Mouse (Mus musculus): ENCODE results near the gene Fibp. TPM values are rescaled to one million over a fixed set of nuclear protein-coding genes. Genes with fewer than 3 reads are reported as not detected.

Gene Fibp
- polyA plus RNA-seq (2014; fragmentation: Illumina TruSeq; extraction: RNeasy Lipid Tissue Mini Kit (QIAGEN cat#74804); ENCODE audit: low read depth, low replicate concordance): 5.7 TPM

DNA sequence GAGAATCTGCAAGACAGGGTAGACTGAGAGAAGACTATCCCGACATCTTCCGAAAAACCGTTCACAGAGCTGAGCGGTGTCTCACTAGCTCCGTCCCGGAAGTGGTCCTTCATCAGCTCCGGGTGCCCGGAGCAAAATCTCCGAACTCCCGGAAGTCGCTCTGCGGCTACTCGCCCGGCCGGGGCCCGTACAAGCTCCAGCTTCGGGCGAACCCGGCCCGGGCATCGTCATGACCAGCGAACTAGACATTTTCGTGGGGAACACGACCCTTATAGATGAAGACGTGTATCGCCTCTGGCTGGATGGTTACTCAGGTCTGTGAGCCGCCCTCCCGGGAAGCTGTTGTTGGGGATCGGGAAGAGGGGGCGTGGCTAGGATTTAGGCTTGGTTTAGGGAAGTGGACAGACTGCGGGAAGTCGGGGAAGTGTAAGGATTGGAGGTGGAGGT is at the start of gene Fibp:
Fibp (plus strand) TSS at position 151 of the 447 bp plus-strand sequence.

DNA sequence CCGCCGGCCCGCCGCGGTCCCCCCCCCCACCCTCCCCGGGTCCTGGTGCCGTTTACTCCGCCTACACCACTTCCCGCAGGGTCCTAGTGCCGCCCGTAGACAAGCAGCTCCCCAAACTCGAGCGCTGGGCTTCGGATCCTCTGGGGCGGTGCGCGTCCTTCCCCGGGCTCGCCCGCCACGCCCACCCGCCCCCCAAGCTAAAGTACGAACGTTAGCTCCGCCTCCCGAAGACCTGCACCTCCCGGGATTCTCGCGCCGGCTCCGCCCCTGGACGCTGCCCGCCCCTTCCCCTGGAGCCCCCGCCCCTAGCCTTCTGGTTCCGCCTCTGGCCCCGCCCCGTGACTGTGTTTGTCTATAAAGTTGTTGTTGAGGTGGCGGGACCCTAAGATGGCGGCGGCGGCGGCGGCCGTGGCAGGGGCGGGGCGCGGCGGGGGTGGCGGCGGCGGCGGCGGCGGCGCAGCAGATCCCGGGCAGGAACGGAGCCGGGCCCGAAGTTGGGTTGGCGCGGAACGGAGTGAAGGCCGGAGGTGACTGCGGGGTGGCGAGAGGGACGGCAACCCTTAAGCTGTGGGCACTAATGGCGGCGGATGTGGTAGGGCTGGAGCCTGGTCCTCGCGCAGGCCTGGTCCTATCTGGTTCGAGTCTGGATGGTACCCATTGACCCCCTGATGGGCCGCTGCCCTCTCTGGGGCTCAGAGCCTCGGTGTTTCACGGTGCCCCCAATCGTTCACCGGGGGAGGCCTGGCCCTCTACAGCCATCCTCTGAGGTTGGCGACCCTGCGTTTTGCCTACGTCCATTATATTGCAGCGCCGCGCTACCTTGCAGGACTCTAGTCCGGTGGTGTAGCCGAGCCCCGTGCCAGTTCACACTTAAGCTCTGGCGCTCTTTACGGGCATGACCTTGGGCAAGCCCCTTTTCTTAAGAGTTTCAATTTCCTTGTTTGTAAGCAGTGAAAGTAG is 35.4 kb upstream of the Fibp start, which contains the start of the genes Drap1 and AI837181:
Drap1 (minus strand) TSS at position 198 of the 960 bp plus-strand sequence.
AI837181 (plus strand) TSS at position 363 of the 960 bp plus-strand sequence.

DNA sequence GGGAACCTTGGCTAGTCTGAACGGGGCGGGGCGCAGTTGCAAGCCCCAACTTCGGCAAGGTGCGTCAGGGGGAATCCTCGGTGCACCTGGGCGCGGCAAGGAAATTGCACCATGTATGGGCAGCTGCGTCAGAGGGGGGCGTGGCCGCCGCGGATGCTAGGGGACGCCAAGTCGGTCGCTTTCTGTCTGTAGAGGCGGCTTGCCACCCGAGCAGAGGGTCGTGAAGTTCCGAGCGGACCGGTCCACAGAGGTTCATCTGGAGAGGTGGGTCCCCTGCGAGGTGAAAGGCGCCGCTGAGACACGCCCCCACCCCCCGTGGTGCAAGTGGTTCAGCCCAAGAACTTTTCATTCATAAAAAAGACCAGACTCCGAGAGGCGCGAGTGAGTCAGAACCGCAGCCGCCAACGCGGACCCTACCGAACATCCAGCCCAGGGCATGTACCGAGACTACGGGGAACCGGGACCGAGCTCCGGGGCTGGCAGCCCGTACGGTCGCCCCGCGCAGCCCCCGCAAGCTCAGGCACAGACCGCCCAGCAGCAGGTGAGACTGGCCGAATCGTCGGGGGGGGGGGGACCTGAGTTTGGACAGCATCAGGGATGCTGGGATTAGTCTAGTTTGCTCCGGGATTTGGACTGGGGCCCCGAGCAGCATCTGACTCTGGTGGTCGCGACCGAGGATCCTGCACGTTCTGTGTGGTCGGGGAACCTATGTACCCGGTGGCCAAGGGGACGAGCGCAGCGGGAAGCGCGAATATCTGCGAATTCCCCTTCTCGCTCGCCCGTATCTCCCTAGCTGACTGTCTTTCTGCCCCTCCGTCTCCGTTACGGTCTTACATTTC is 12.7 kb upstream of the Fibp start, which contains the start of gene Fosl1:
Fosl1 (plus strand) TSS at position 33 of the 839 bp plus-strand sequence.

GRCm38 (mm10) chr19:5457746-5458442 is 2.5 kb upstream of the Fibp start, which contains the start of gene Ccdc85b:
Ccdc85b (minus strand) TSS chr19:5457894.

GRCm38 (mm10) chr19:5468374-5468773 is 8.0 kb downstream of the Fibp start, which contains the start of gene Ctsw:
Ctsw (minus strand) TSS chr19:5468507.

DNA sequence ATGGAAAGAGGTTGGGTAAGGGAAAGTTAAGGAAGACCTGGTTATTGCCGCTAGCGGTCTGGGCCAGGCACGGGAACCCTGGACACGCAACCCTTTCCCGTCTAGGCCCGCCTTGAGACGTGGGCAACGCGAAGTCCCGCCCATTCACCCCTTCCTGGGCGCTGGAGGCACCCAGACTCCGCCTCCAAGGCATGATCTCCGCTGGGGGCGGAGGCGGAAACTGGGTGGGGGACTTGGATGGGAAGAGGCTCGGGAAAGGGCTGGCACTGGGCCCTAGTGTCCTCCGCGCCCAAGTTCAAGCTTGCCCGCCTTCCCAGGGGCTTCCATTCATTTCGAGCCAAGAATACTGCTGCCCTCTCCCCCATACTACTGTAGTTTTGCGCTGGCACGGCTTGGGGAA is 13.3 kb downstream of the Fibp start, which contains the start of gene Efemp2:
Efemp2 (plus strand) TSS at position 235 of the 400 bp plus-strand sequence.

GRCm38 (mm10) chr19:5487768-5488550 is 27.5 kb downstream of the Fibp start, which contains the start of gene Mus81:
Mus81 (minus strand) TSS chr19:5488402.

DNA sequence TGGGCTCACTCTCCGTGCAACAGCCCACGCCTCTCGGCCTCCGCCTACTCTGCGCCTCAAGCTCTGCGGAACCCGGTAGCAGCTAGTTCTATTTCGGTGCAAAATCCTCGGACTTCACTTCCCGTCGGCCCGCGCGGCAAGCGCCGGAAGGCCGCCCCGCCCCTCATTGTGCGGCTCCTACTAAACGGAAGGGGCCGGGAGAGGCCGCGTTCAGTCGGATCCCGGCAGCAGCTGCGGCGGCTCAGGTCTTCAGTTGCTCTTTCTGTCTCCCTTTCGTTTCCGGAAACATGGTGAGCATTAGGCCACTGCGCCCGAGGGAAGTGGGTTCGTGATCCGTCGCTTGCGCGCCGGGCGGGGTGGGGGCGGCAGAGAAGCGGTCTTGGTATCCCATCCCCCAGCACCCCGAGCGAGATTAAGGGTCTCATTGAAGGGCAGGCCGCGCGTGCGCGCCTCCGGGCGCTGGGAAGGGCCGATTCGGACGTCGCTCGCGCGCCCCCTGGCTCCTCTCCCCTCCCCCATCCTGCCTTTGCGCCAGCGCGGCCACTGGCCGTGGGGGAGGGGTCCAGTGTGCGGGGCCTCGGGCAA is 30.0 kb downstream of the Fibp start, which contains the start of gene Cfl1:
Cfl1 (plus strand) TSS at position 143 of the 585 bp plus-strand sequence.

DNA sequence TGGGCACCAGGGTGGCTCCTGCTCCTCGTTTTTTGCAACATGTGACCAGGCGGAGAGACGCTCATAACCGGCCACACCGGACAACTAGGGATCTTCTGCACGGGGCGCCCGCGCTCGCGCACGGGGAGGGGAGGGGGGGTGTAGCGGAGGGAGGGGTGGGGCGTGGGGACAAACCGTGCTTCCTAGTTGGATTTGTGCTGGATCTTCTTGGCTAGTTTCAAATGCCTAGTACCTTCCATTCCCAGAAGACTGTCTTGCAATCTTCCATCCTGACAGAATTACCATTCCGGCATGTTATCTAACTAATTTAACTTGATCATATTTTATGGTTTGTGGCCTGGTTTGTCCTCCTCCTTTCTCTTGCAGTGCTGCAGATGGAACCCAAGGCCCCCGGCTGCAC is 43.3 kb downstream of the Fibp start, which contains the start of gene 1700020D05Rik:
1700020D05Rik (minus strand) TSS at position 101 of the 400 bp plus-strand sequence.

GRCm38 (mm10) chr19:5510031-5511026 is 49.9 kb downstream of the Fibp start, which contains the start of gene Snx32:
Snx32 (minus strand) TSS chr19:5510538.

Other genes with a start within 250 kb of the Fibp start
- 3.0 TPM for gene Pacs1, start 187.5 kb upstream of the Fibp start, polyA plus RNA-seq (2014; fragmentation: Illumina TruSeq; extraction: RNeasy Lipid Tissue Mini Kit (QIAGEN cat#74804); ENCODE audit: low read depth, low replicate concordance)
- gene Sf3b2, start 165.2 kb upstream of the Fibp start, polyA plus RNA-seq (2014; fragmentation: Illumina TruSeq; extraction: RNeasy Lipid Tissue Mini Kit (QIAGEN cat#74804); ENCODE audit: low read depth, low replicate concordance): 39.8 TPM
- gene Gal3st3, start 162.3 kb upstream of the Fibp start, polyA plus RNA-seq (2014; fragmentation: Illumina TruSeq; extraction: RNeasy Lipid Tissue Mini Kit (QIAGEN cat#74804); ENCODE audit: low read depth, low replicate concordance): not detected
- gene Catsper1, start 124.9 kb upstream of the Fibp start, polyA plus RNA-seq (2014; fragmentation: Illumina TruSeq; extraction: RNeasy Lipid Tissue Mini Kit (QIAGEN cat#74804); ENCODE audit: low read depth, low replicate concordance): not detected
- gene Cst6, start 111.0 kb upstream of the Fibp start, polyA plus RNA-seq (2014; fragmentation: Illumina TruSeq; extraction: RNeasy Lipid Tissue Mini Kit (QIAGEN cat#74804); ENCODE audit: low read depth, low replicate concordance): not detected
- 12.6 TPM for gene Eif1ad, start 93.9 kb upstream of the Fibp start, polyA plus RNA-seq (2014; fragmentation: Illumina TruSeq; extraction: RNeasy Lipid Tissue Mini Kit (QIAGEN cat#74804); ENCODE audit: low read depth, low replicate concordance)
- gene Banf1, start 93.4 kb upstream of the Fibp start, polyA plus RNA-seq (2014; fragmentation: Illumina TruSeq; extraction: RNeasy Lipid Tissue Mini Kit (QIAGEN cat#74804); ENCODE audit: low read depth, low replicate concordance): 4.6 TPM
- 2.6 TPM for gene Sart1, start 71.9 kb upstream of the Fibp start, polyA plus RNA-seq (2014; fragmentation: Illumina TruSeq; extraction: RNeasy Lipid Tissue Mini Kit (QIAGEN cat#74804); ENCODE audit: low read depth, low replicate concordance)
- gene Tsga10ip, start 58.1 kb upstream of the Fibp start, polyA plus RNA-seq (2014; fragmentation: Illumina TruSeq; extraction: RNeasy Lipid Tissue Mini Kit (QIAGEN cat#74804); ENCODE audit: low read depth, low replicate concordance): not detected
- gene Drap1, start 35.6 kb upstream of the Fibp start, polyA plus RNA-seq (2014; fragmentation: Illumina TruSeq; extraction: RNeasy Lipid Tissue Mini Kit (QIAGEN cat#74804); ENCODE audit: low read depth, low replicate concordance): 3.4 TPM
- 0.38 TPM for gene AI837181, start 35.5 kb upstream of the Fibp start, polyA plus RNA-seq (2014; fragmentation: Illumina TruSeq; extraction: RNeasy Lipid Tissue Mini Kit (QIAGEN cat#74804); ENCODE audit: low read depth, low replicate concordance)
- not detected for gene Fosl1, start 13.1 kb upstream of the Fibp start, polyA plus RNA-seq (2014; fragmentation: Illumina TruSeq; extraction: RNeasy Lipid Tissue Mini Kit (QIAGEN cat#74804); ENCODE audit: low read depth, low replicate concordance)
- gene Ccdc85b, start 2.7 kb upstream of the Fibp start, polyA plus RNA-seq (2014; fragmentation: Illumina TruSeq; extraction: RNeasy Lipid Tissue Mini Kit (QIAGEN cat#74804); ENCODE audit: low read depth, low replicate concordance): 1.2 TPM
- gene Ctsw, start 7.9 kb downstream of the Fibp start, polyA plus RNA-seq (2014; fragmentation: Illumina TruSeq; extraction: RNeasy Lipid Tissue Mini Kit (QIAGEN cat#74804); ENCODE audit: low read depth, low replicate concordance): not detected
- 0.60 TPM for gene Efemp2, start 13.3 kb downstream of the Fibp start, polyA plus RNA-seq (2014; fragmentation: Illumina TruSeq; extraction: RNeasy Lipid Tissue Mini Kit (QIAGEN cat#74804); ENCODE audit: low read depth, low replicate concordance)
- 0.69 TPM for gene Mus81, start 27.8 kb downstream of the Fibp start, polyA plus RNA-seq (2014; fragmentation: Illumina TruSeq; extraction: RNeasy Lipid Tissue Mini Kit (QIAGEN cat#74804); ENCODE audit: low read depth, low replicate concordance)
- 183 TPM for gene Cfl1, start 29.8 kb downstream of the Fibp start, polyA plus RNA-seq (2014; fragmentation: Illumina TruSeq; extraction: RNeasy Lipid Tissue Mini Kit (QIAGEN cat#74804); ENCODE audit: low read depth, low replicate concordance)
- not detected for gene 1700020D05Rik, start 43.2 kb downstream of the Fibp start, polyA plus RNA-seq (2014; fragmentation: Illumina TruSeq; extraction: RNeasy Lipid Tissue Mini Kit (QIAGEN cat#74804); ENCODE audit: low read depth, low replicate concordance)
- gene Snx32, start 49.9 kb downstream of the Fibp start, polyA plus RNA-seq (2014; fragmentation: Illumina TruSeq; extraction: RNeasy Lipid Tissue Mini Kit (QIAGEN cat#74804); ENCODE audit: low read depth, low replicate concordance): 0.25 TPM
- gene Ovol1, start 100.0 kb downstream of the Fibp start, polyA plus RNA-seq (2014; fragmentation: Illumina TruSeq; extraction: RNeasy Lipid Tissue Mini Kit (QIAGEN cat#74804); ENCODE audit: low read depth, low replicate concordance): 5.6 TPM
- gene Ap5b1, start 107.4 kb downstream of the Fibp start, polyA plus RNA-seq (2014; fragmentation: Illumina TruSeq; extraction: RNeasy Lipid Tissue Mini Kit (QIAGEN cat#74804); ENCODE audit: low read depth, low replicate concordance): not detected
- 1.0 TPM for gene Rnaseh2c, start 141.3 kb downstream of the Fibp start, polyA plus RNA-seq (2014; fragmentation: Illumina TruSeq; extraction: RNeasy Lipid Tissue Mini Kit (QIAGEN cat#74804); ENCODE audit: low read depth, low replicate concordance)
- 19.7 TPM for gene Kat5, start 149.6 kb downstream of the Fibp start, polyA plus RNA-seq (2014; fragmentation: Illumina TruSeq; extraction: RNeasy Lipid Tissue Mini Kit (QIAGEN cat#74804); ENCODE audit: low read depth, low replicate concordance)
- gene Rela, start 176.9 kb downstream of the Fibp start, polyA plus RNA-seq (2014; fragmentation: Illumina TruSeq; extraction: RNeasy Lipid Tissue Mini Kit (QIAGEN cat#74804); ENCODE audit: low read depth, low replicate concordance): 0.66 TPM
- 1.5 TPM for gene Sipa1, start 203.1 kb downstream of the Fibp start, polyA plus RNA-seq (2014; fragmentation: Illumina TruSeq; extraction: RNeasy Lipid Tissue Mini Kit (QIAGEN cat#74804); ENCODE audit: low read depth, low replicate concordance)
- gene Map3k11, start 228.1 kb downstream of the Fibp start, polyA plus RNA-seq (2014; fragmentation: Illumina TruSeq; extraction: RNeasy Lipid Tissue Mini Kit (QIAGEN cat#74804); ENCODE audit: low read depth, low replicate concordance): 1.7 TPM
- gene Pcnx3, start 228.3 kb downstream of the Fibp start, polyA plus RNA-seq (2014; fragmentation: Illumina TruSeq; extraction: RNeasy Lipid Tissue Mini Kit (QIAGEN cat#74804); ENCODE audit: low read depth, low replicate concordance): 0.22 TPM
- gene Kcnk7, start 243.8 kb downstream of the Fibp start, polyA plus RNA-seq (2014; fragmentation: Illumina TruSeq; extraction: RNeasy Lipid Tissue Mini Kit (QIAGEN cat#74804); ENCODE audit: low read depth, low replicate concordance): not detected